Mouse (Mus musculus) gonadal fat pad, adult 2 months (tissue): ENCODE results near the gene Tepp. TPM values are rescaled to one million over a fixed set of nuclear protein-coding genes. Genes with fewer than 3 reads are reported as not detected.

Experiments
- DNase-seq: peaks from one replicate; pipeline ENCODE4 v3.0.0-alpha.2; 2012; ENCODE audit warnings: low read depth
- polyA plus RNA-seq: library from polyadenylated mRNA; depleted of rRNA; stranded (reverse); fragments of >200 nt; gene quantifications from 2 replicates; pipeline ENCODE4 v1.2.3, GENCODE M21; 2012

The Tepp gene
- polyA plus RNA-seq, 1 experiment = 0.90 TPM

DNA sequence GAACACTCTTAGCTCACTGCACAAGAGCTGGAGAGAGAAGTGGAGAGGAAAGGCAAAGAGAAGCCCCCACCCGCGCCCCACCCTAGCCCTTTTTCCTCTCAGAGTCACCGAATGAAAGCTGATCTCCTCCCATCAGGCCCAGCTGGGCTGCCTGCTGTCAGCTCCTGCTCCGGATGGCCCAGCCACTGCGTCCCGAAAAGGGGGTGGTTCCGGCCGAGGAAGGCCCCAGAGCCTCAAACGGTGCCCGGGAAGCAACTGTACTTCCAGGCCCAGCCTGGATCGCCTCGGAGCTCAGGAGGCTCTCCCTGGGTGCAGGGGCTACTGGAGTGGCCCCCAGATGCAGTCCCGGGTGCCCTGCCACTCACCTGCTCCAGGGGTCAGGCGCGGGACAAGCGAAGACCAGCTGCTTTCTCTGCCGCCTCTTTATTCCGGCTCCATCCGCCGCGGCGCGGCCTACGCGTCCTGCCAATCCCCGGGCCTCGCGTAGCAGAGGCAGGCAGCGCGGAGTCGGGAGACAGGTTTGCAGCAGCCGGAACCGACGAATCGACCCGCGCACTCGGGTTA, 20.9 kb downstream of the Tepp start:
- no peak for DNase-seq

DNA sequence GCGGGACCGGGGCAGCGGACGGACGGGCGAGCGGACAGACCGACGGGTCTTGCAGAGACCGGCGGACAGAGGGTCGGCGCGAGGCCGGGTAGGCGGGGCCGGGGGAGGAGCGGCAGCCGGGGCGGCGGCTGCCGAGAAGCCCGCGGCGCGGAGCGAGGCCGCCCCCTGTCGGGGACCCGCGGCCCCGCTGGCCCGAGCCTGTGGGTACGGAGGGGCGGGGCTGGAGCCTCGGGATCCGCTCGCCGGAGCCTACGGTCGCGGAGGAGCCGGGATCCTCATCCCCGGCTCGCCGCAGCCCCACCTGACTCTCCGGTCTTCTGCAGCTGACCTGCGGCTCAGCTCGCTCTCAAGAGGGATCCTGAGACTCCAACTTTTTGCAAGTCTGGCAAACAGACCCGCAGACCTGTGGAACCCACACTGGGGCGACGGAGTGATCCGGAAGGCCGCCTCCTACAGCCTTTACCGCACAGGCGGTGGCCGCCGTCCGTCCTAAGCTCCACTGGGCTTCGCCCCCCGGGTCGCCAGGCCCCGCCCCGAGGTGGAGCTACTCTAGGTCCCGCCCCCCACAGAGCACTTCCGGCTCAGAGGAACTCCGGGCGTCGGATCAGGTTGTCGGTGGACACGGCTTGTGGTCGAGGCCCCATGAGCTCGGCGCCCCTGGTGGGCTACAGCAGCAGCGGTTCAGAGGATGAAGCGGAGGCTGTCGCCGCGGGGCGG, 21.5 kb downstream of the Tepp start, which contains the start of the genes Zfp319 and Usb1:
TSS of gene Zfp319 (minus strand) at position 231 of the 717 bp plus-strand sequence.
TSS of gene Usb1 (plus strand) at position 565 of the 717 bp plus-strand sequence.
- no peak for DNase-seq

DNA sequence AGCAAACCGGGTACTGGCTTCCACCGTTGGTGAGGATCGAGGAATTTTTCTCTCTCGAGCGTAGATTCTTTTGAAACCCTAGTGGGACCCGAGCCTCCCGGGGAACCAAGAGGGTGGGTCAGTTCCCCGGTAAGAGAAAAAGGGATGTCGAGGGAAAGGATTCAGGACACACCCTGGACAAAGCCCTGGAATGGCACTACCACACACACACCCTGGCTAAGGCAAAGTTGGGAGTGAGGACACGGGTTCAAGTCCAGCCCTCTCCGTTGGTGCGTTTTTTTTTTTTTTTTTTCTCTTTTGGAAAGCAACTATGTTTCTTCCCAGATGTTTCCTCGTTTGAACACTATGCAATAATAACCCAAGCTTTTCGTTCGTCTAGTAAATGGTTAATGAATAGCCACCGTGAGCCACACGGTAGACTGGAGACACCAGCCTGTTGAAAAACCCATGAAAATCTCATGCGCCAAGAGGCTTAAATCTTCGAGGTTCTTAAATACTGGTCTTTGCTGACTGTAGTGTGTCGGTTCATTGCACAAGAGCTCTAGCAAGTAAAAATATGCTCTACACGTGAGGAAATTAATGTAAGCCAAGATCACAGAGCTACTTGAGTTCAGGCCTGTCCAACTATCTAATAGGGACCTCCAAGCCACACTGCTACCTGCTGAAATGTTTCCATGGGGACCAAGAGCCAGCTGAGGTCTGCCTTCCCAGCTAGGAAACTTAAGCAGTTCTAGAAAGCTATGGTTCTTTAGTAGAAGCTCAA, 22.3 kb downstream of the Tepp start:
- DNase-seq = no peak

DNA sequence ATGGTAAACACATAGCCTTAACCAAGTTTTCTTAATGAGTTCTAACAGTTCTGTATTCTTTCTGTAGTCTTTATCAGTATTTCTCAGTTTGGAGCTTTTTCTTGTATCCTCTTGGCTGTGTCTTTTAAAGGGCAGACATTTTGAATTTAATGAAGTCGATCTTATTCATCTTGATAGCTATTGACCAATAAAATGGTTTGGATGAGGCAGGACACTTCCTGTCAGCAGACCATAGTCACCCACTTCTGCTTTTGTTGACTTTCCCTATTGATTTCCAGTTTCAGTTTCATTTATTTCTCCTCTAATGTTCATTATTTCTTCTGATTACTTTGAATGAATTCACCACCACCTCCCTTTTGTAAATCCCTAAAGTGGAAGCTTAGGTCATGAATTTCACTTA, 25.3 kb downstream of the Tepp start:
- DNase-seq = no peak

DNA sequence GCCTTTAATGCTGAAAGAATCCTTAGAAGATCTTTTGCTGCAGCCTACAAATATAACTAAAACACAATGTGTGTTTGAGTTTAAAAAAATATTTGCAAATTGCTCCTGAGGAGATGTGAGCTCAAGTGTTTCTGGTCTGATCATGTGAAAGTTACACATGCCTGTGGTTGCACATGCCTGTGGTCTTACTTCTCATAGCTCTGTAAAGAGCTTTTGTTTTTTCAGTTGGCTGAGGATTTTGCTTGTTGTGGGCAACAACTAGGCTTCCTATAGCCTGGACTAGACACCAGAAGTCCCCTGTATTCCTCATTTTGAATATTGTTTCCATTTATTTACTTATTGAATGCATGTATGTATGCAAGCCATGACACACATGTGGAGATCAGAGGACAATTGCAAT, 26.0 kb downstream of the Tepp start:
- DNase-seq = no peak

DNA sequence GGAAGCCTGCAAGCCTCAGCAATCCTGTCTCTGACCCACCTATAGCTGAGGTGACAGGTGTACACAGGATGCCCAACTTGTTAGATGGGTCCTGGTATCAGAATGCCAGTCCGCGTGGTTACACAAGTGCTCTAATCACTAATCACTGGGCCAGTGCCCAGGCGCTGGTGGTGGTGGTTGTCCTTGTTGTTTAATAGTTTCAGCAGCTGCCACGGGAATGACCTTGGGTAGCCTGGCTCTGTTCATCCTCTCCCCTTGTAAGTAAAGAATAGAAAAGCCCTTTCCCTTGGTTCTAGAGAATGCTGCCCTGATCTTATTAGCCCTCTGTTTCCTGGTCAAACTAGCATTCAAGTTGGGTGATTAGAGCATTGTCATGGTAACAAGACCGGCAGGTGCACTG, 31.4 kb downstream of the Tepp start:
- no peak for DNase-seq

DNA sequence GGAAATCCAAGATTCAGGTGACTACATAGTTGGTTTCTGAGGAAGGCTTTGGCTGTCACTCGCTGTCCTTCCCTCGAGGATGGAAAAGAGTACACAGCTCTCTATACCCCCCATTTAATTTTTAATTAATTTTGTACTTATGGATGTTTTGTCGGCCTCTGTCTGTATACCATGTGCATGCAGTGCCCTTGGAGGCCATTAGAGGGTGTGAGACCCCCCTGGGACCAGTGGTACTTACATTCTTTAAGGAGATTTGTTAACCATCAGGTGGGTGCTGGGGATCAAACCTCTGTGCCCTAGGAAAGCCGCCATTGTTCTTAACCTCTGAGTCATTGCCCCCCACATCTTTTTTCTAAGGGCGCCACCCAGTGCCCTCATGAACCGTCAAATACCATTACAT, 34.3 kb downstream of the Tepp start:
- DNase-seq = no peak

DNA sequence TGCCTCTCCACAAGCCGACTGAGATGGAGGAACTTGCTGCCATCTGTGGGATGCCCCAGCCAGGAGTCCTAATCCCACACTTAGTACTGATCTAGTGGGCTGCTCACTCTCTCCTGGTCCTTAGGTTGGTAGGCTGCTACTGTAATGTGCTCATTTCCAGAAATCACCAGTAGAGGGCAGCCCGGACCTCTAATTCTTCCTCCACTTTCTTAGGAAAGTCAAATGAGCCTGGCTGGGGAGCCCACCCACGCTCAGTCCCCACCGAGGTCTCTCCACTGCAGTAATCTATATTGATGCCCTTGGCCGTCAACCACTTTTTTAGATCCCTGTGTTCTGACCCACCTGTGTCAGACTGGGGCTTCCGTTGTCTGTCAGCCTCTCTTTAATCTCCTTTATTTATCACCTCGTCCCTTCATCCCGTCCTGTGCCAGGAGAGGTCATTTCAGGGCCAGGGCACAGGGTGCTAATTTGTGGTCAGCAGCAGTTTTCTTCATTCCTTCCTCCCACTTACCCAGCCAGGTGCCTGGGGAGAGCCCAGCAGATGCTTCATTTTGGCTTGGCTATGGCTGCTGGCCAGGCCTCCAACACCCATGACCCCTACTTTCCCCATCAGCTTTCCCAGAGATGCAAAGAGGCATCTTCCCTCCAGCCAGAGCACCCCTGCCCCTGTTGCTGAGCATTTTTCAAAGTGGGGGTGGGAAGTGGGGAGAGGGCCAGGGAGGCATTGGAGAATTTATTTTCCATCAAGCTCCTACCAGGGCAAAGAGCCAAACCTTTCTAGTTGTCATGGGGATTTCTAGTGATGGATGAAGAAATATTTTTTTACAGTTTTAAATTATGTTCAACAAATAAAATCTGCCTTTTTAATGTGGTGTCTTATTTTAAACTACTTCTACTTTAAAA, 36.5 kb downstream of the Tepp start:
- DNase-seq = no peak

DNA sequence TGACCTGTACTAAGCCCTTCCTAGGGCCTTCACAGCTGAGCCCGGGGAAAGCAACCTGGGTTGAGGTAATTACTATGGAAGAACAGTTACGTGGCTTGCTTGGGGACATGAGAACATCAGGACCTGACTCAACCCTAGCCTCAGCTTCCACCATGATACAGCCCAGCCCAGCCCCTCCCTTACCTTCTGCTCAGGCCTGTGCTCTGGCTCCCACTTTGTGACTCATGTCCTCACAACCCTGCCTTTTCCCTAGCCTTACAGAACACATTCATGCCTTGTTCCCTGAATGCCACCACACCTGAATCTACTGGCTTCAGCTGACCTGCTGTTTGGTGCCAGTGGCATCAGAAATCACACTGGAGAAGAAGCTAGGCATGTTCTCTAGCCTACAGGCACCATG, 38.0 kb downstream of the Tepp start:
- no peak for DNase-seq

DNA sequence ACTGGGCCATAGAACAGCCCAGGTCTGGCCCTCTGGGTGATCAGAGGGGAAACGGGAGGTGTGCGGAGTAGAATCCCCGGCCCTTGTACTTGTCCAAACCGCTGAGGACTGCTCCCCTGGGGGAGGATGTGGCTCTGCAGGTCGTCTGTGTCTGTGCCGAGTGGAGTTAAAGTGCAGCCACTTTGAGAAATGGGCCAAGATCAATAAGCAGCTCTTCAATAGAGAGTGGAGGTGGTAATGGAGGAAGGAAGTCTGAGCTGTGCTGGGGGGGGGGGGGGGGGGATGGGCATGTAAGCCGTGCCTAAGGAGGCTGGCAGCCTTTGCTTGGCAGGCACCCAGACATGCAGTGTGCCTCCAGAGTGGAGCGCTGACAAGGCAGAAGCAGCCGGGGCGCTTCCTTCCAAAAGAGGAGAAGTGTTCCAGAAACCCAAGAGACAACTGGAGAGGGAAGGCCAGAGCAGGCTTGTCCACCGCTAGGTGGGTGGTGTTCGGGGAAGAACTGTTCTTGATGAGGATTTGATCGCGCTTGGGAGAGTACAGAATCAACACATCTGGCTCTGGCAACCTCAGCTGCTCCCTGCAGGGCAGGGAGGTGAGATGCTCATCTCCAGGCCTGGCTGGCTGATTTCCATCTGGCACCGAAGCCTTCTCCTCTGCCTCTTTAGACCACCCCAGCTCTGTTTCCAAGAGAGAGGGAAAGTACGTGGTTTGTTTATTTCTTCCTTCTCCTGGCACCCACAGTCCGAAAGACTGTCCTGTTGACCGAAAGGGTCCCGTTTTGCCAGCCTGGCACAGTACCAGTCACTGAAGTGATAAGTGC, 38.7 kb downstream of the Tepp start:
- no peak for DNase-seq

DNA sequence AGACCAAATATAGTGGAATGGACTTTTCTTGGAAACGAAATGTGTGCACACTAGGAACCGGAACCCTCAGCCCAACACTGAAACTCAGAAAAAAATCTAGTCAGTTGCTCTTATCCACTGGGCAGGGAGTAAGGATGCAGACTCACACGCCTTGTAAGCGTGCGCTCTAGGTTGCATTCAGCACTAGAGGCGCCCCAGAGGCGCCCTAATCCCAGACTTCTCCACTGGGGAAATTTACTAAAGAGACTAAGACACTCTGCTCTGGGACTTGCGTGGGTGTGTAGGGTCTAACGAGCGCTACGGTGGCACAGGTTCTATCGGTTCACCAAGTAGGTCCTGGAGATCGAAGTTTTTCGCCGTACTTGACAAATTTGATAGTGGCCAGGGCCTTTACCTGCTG, 41.1 kb downstream of the Tepp start:
- no peak for DNase-seq

DNA sequence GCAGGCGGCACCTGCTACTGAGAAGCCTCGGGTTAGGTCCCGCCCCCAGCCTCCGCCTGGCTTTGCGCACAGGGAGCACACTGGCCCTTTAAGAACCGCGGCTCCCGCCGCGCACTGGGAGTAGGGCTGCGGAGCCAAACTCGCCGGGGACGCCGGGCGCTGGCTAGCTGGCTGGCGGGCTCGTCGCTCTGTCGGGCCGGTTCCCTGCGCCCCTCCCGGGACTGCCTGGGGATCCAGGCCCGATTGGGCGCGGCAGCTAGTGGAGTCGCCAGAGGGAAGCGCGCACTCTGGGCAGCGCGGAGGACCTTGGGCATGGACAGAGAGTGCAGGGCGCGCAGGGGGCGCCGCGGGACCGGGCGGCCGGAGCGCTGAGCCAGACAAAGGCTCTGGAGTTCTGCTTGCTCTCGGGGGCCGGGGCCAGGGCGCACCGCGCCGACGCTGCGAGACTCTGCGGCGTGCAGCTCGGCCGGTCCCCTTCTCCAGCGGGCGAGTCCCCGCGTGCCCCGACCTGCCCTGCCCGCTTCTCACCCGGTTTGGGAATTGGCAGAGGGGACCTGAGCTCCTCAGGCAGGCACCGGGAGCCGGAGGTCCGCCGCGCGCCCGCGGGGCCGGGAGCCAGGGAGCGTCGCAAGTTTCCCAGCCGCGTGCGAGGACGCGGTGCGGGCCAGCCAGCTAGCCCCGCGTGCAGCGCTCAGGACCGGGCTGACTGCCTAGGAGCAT, 41.9 kb downstream of the Tepp start, which contains the start of gene Mmp15:
TSS of gene Mmp15 (plus strand) at position 118 of the 720 bp plus-strand sequence.
- DNase-seq = no peak

DNA sequence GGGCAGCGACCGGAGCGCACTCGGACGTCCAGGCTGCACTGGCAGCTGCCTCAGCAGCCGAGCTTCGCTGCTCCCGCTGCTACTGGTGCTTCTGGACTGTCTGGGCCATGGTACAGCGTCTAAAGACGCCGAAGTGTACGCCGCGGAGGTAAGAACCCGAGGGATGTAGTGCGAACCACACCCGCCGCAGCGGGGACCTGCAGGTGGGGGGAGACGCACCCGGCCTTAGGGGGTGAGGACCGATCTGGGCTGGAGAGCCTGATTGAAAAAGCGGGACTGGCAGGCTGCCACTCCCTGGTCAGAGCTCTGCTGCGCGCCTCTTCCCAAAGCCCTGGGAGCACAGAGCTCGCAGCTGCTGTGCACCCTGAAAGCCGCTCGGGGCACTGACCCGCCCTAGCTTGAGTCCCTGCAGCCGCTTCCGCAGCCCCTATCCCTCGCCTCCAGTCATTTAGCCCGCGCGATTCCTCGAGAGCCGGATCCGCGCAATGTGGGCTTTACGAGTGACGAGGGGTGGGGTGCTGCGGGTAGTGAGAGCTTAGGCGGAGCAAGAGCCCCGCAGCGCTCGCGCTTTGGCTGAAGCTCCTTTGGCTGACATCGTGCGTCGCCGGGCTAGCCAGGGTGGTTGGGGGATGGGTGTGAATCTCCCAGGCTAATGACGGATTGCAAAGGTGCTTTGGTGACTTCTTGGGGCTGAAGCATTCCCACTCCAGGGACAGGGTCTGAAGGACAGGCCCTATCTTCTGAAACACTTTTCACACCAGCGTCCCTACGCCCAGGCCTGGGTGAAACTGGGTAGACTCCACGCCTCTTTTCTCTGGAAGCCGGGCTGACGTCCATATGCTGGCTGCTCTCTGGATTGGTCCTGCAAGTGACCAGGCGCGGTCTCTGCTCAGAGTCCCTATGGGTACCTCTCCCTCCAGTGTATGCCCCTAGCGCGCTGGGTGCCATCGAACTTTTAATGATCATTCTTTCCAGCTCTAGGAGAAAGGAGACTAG, 42.8 kb downstream of the Tepp start:
- no peak for DNase-seq

DNA sequence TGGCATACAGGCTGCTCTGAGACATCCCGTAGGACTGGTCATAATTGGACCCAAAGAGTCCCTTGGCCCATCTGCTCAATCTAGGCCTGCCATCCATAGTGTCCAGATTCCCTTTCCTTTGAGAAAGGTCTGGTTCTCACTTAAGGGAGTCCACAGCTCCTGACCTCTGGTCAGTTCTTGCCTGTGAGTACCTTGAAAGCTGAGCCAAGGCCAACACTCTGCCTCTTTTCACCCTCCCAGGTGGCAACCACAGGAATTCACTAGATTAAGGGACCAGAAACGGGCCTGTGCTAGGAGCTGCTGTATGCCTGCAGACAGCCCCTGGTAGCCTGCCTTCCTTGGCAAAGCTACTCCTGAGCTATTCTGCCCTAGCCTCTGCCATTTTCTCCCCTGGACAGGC, 44.2 kb downstream of the Tepp start:
- no peak for DNase-seq

DNA sequence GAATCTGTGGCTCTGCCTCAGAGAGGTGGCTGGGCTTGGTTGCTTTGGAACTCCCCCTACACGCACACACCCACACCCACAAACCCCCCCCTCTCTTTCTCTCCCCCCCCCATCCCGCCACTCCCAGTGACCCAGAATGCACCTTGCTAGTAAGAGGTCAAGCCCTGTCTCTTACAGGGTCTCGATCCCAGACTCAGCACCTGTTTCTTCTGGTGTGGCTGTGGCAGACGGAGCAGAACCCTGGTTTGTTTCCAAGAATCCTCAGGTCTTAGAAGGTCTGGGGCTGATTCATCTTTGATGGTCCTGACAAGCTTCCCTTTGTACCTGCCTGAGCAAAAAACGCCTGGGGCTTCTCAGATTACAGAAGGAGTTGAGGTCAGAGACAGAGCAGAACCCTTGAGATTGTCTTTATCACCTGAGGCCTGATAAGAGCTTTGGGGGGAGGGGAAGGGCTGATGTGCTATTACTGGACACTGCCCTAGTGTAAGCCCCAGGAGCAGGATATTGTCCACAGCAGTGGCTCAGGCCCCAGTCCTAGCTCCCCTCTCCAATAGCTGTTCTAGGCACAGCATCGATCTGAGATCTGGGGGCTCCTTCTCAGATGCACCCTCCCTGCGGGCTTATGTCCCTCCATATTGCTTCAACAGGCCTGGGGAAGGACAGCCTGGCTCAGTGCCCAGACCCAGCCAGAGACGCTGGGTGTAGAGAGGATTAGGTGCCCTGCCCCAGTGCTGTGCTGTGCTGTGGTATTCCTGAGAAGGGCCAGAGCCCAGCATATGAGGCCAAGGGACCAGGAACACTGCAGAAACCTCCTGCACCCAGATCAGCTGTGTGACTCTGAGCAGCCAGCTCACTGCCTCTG, 48.4 kb downstream of the Tepp start:
- no peak for DNase-seq

DNA sequence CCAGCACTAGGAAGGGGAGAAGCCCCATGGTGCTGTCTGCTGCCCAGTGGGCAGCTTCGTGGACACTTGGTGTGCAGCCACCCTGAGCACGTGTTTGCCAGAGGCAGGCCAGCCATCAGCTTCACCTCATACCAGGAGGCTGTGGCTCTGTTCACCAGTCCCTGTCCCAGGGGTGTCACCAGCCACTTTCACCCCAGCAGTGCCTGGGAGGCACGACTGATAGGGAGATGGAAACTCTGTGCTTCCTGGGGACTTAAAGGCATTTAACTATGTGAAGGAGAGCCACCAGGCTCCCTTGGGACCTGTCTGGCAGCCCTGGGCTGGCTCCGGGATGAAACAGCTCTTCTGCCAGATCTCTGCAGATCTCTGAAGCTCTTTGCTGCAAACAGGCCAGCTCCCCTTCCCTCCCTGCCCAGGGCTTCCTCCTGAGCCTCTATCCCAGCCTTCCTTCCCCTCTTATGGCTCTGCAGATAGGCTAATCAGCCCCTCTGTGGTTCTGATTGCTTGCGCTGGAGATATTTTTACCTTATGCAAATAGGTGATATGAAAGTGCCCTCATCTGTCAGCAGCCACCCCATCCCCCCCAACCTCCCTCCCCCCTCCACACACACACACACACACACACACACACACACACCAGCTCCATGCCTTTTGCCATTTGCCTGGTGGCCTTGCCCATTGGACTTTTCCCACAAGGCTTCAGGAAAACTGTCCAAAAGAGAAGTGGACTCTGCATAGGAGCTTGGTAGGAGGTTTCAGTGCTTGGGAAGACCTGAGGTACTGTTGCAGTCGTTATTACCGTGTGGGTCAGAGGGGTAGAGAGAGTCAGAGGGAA, 50.0 kb downstream of the Tepp start:
- DNase-seq = no peak

DNA sequence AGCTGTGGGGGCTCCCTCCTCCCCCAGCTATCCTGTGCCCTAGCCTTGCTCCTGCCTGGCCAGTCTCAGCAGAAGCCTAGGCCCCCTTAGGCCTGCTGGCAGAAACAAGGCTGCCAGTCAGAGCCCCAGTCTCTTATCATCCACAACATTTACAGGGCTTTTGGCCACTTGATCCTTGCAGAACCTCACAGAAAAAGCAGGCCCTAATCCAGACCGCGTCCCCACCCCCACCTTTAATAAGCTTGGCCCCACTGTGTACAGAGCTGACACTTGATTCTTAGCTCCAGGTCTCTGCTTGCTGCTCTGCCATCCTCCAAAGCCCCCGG, 50.6 kb downstream of the Tepp start:
- no peak for DNase-seq
